Mouse (Mus musculus): ENCODE measurements around the gene Hist1h1a.

Gene Hist1h1a

GRCm38 (mm10) chr13:23757211-23757773 lies 6.2 kb upstream of the Hist1h1a start:
- in situ Hi-C loops (cut with MboI; ENCODE audit: low sequenced_read_pairs), result loop anchor here (25.0 kb wide), 1 partner anchor 1720 kb away; the partner anchor contains the start of genes Hist1h2ag, Hist1h2ah, Hist1h2bj and Hist1h2bk

- in situ Hi-C loops (cut with MboI; ENCODE audit: low sequenced_read_pairs), result loop anchor here (25.0 kb wide), 1 partner anchor 1721 kb away; the partner anchor contains the start of genes Hist1h2ag, Hist1h2ah, Hist1h2bj and Hist1h2bk
Measured at GRCm38 (mm10) chr13:23757921-23758320, 5.5 kb upstream of the Hist1h1a start.

GRCm38 (mm10) chr13:23759251-23759771 lies 4.2 kb upstream of the Hist1h1a start:
- in situ Hi-C loops (cut with MboI; ENCODE audit: low sequenced_read_pairs), result loop anchor here (25.0 kb wide), 1 partner anchor 1722 kb away; the partner anchor contains the start of genes Hist1h2ag, Hist1h2ah, Hist1h2bj and Hist1h2bk

- in situ Hi-C loops (cut with MboI; ENCODE audit: low sequenced_read_pairs), result loop anchor here (25.0 kb wide), 1 partner anchor 1723 kb away; the partner anchor contains the start of genes Hist1h2ag, Hist1h2ah, Hist1h2bj and Hist1h2bk
Measured at GRCm38 (mm10) chr13:23759916-23760239, 3.6 kb upstream of the Hist1h1a start.

- in situ Hi-C loops (cut with MboI; ENCODE audit: low sequenced_read_pairs), result loop anchor here (25.0 kb wide), 1 partner anchor 1723 kb away; the partner anchor contains the start of genes Hist1h2ag, Hist1h2ah, Hist1h2bj and Hist1h2bk
Measured at GRCm38 (mm10) chr13:23760240-23760971, 3.1 kb upstream of the Hist1h1a start.

GRCm38 (mm10) chr13:23760972-23761864 lies 2.2 kb upstream of the Hist1h1a start, which contains the start of gene Hist1h4a:
Gene Hist1h4a (minus strand): TSS chr13:23761230.
- in situ Hi-C loops (cut with MboI; ENCODE audit: low sequenced_read_pairs), result loop anchor here (25.0 kb wide), 1 partner anchor 1724 kb away; the partner anchor contains the start of genes Hist1h2ag, Hist1h2ah, Hist1h2bj and Hist1h2bk

- in situ Hi-C loops (cut with MboI; ENCODE audit: low sequenced_read_pairs), result loop anchor here (25.0 kb wide), 1 partner anchor 1725 kb away; the partner anchor contains the start of genes Hist1h2ag, Hist1h2ah, Hist1h2bj and Hist1h2bk
Measured at GRCm38 (mm10) chr13:23761871-23762821, 1.3 kb upstream of the Hist1h1a start, which contains the start of gene Hist1h3a. Gene Hist1h3a (minus strand): TSS chr13:23762386.

GRCm38 (mm10) chr13:23763242-23763585 lies 252 bp upstream of the Hist1h1a start:
- in situ Hi-C loops (cut with MboI; ENCODE audit: low sequenced_read_pairs), result loop anchor here (25.0 kb wide), 1 partner anchor 1726 kb away; the partner anchor contains the start of genes Hist1h2ag, Hist1h2ah, Hist1h2bj and Hist1h2bk

GRCm38 (mm10) chr13:23764324-23765171 lies 1.1 kb downstream of the Hist1h1a start:
- in situ Hi-C loops (cut with MboI; ENCODE audit: low sequenced_read_pairs), result loop anchor here (25.0 kb wide), 1 partner anchor 1727 kb away; the partner anchor contains the start of genes Hist1h2ag, Hist1h2ah, Hist1h2bj and Hist1h2bk

GRCm38 (mm10) chr13:23765172-23765513 lies 1.7 kb downstream of the Hist1h1a start:
- in situ Hi-C loops (cut with MboI; ENCODE audit: low sequenced_read_pairs), result loop anchor here (25.0 kb wide), 1 partner anchor 1728 kb away; the partner anchor contains the start of genes Hist1h2ag, Hist1h2ah, Hist1h2bj and Hist1h2bk

GRCm38 (mm10) chr13:23766772-23767171 lies 3.3 kb downstream of the Hist1h1a start:
- in situ Hi-C loops (cut with MboI; ENCODE audit: low sequenced_read_pairs), result loop anchor here (25.0 kb wide), 1 partner anchor 1729 kb away; the partner anchor contains the start of genes Hist1h2ag, Hist1h2ah, Hist1h2bj and Hist1h2bk

GRCm38 (mm10) chr13:23768834-23769397 lies 5.5 kb downstream of the Hist1h1a start:
- in situ Hi-C loops (cut with MboI; ENCODE audit: low sequenced_read_pairs), result loop anchor here (25.0 kb wide), 1 partner anchor 1732 kb away; the partner anchor contains the start of genes Hist1h2ag, Hist1h2ah, Hist1h2bj and Hist1h2bk

- in situ Hi-C loops (cut with MboI; ENCODE audit: low sequenced_read_pairs), result loop anchor here (25.0 kb wide), 1 partner anchor 1732 kb away; the partner anchor contains the start of genes Hist1h2ag, Hist1h2ah, Hist1h2bj and Hist1h2bk
Measured at GRCm38 (mm10) chr13:23769613-23770012, 6.1 kb downstream of the Hist1h1a start, which contains the start of gene Trim38. Gene Trim38 (plus strand): TSS chr13:23769913.

GRCm38 (mm10) chr13:23772561-23773313 lies 9.3 kb downstream of the Hist1h1a start:
- in situ Hi-C loops (cut with MboI; ENCODE audit: low sequenced_read_pairs), result loop anchor here (25.0 kb wide), 1 partner anchor 1735 kb away; the partner anchor contains the start of genes Hist1h2ag, Hist1h2ah, Hist1h2bj and Hist1h2bk

GRCm38 (mm10) chr13:23778339-23778738 lies 14.9 kb downstream of the Hist1h1a start:
- in situ Hi-C loops (cut with MboI; ENCODE audit: low sequenced_read_pairs), result no loop called here

- in situ Hi-C loops (cut with MboI; ENCODE audit: low sequenced_read_pairs), result no loop called here
Measured at GRCm38 (mm10) chr13:23779025-23779424, 15.6 kb downstream of the Hist1h1a start.

Measured in CH12F3 (cell line).